Mouse (Mus musculus) embryo, embryonic 11 days (tissue): ENCODE measurements around the gene Psmc3ip.
"Not testable (repeated sequence)": the region's sequence is repeated elsewhere in the genome, so short reads cannot be mapped to it uniquely, and the experiment has no call there.

Experiments
- DNase-seq: peaks from one replicate; pipeline ENCODE4 v3.0.0-alpha.2; 2015

Psmc3ip gene

GRCm38 (mm10) chr11:101095314-101096024 lies at the start of gene Psmc3ip:
Gene Psmc3ip, minus strand, starts transcription at chr11:101095436.
- DNase-seq = peak; percentile 97

- DNase-seq = peak; percentile 79
Measured at GRCm38 (mm10) chr11:101143338-101144225, 48.3 kb upstream of the Psmc3ip start.

GRCm38 (mm10) chr11:101142215-101142967 lies 47.2 kb upstream of the Psmc3ip start:
- DNase-seq = no peak

GRCm38 (mm10) chr11:101141088-101141487 lies 45.9 kb upstream of the Psmc3ip start:
- no peak for DNase-seq

GRCm38 (mm10) chr11:101140164-101140819 lies 45.1 kb upstream of the Psmc3ip start:
- no peak for DNase-seq

- DNase-seq = peak; percentile 74
Measured at GRCm38 (mm10) chr11:101138536-101139181, 43.4 kb upstream of the Psmc3ip start.

- DNase-seq = no peak
Measured at GRCm38 (mm10) chr11:101137000-101137399, 41.8 kb upstream of the Psmc3ip start.

GRCm38 (mm10) chr11:101134217-101134865 lies 39.1 kb upstream of the Psmc3ip start:
- no peak for DNase-seq

GRCm38 (mm10) chr11:101133037-101133436 lies 37.8 kb upstream of the Psmc3ip start:
- DNase-seq = no peak

- DNase-seq = peak; percentile 47
Measured at GRCm38 (mm10) chr11:101131701-101132100, 36.5 kb upstream of the Psmc3ip start.

- DNase-seq = no peak
Measured at GRCm38 (mm10) chr11:101131187-101131586, 36.0 kb upstream of the Psmc3ip start.

- no peak for DNase-seq
Measured at GRCm38 (mm10) chr11:101130056-101130756, 35.0 kb upstream of the Psmc3ip start.

- no peak for DNase-seq
Measured at GRCm38 (mm10) chr11:101128996-101129577, 33.9 kb upstream of the Psmc3ip start.

GRCm38 (mm10) chr11:101127075-101127474 lies 31.8 kb upstream of the Psmc3ip start:
- DNase-seq = no peak

GRCm38 (mm10) chr11:101125008-101125407 lies 29.8 kb upstream of the Psmc3ip start:
- not testable (repeated sequence) for DNase-seq

- DNase-seq = not testable (repeated sequence)
Measured at GRCm38 (mm10) chr11:101124494-101124893, 29.3 kb upstream of the Psmc3ip start.

GRCm38 (mm10) chr11:101120545-101121188 lies 25.4 kb upstream of the Psmc3ip start:
- no peak for DNase-seq

- peak; percentile 99 for DNase-seq
Measured at GRCm38 (mm10) chr11:101119761-101120544, 24.7 kb upstream of the Psmc3ip start, which contains the start of the genes Retreg3 and Tubg1. Gene Retreg3, minus strand, starts transcription at chr11:101119893. Gene Tubg1, plus strand, starts transcription at chr11:101119938.
